Mouse (Mus musculus) urinary bladder, adult 2 months (tissue): ENCODE results near the gene Capzb. TPM values are rescaled to one million over a fixed set of nuclear protein-coding genes. Genes with fewer than 3 reads are reported as not detected.

Source experiments
- DNase-seq: peaks from one replicate; pipeline ENCODE4 v3.0.0; 2022; ENCODE audit warnings: low spot score
- polyA plus RNA-seq: library from polyadenylated mRNA; depleted of rRNA; stranded (reverse); fragments of >200 nt; gene quantifications from 2 replicates; pipeline ENCODE4 v1.2.3, GENCODE M21; 2012

The Capzb gene
- polyA plus RNA-seq, 1 experiment, result 297 TPM

GRCm38 (mm10) chr4:139179731-139180625 lies 12.7 kb upstream of the Capzb start:
- DNase-seq, result no peak

DNA sequence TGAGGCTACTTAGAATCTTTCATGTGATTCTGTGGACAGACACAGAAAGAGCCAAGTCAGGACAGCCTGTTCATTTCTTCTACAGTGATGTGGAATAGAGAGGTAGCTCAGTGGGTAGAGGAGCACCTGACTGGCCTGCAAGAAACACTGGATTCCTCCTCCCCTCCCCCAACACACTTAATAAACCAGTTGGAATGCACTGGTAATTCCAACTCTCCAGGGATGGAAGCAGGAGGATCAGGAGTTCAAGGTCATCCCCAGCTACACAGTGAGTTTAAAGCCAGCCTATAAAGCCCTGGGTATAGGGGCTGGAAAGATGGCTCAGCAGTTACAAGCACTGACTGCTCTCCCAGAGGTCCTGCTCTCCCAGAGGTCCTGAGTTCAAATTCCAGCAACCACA lies 10.2 kb upstream of the Capzb start:
- no peak for DNase-seq

GRCm38 (mm10) chr4:139185766-139186442 lies 6.8 kb upstream of the Capzb start:
- no peak for DNase-seq

GRCm38 (mm10) chr4:139187930-139188329 lies 4.8 kb upstream of the Capzb start:
- no peak for DNase-seq

DNA sequence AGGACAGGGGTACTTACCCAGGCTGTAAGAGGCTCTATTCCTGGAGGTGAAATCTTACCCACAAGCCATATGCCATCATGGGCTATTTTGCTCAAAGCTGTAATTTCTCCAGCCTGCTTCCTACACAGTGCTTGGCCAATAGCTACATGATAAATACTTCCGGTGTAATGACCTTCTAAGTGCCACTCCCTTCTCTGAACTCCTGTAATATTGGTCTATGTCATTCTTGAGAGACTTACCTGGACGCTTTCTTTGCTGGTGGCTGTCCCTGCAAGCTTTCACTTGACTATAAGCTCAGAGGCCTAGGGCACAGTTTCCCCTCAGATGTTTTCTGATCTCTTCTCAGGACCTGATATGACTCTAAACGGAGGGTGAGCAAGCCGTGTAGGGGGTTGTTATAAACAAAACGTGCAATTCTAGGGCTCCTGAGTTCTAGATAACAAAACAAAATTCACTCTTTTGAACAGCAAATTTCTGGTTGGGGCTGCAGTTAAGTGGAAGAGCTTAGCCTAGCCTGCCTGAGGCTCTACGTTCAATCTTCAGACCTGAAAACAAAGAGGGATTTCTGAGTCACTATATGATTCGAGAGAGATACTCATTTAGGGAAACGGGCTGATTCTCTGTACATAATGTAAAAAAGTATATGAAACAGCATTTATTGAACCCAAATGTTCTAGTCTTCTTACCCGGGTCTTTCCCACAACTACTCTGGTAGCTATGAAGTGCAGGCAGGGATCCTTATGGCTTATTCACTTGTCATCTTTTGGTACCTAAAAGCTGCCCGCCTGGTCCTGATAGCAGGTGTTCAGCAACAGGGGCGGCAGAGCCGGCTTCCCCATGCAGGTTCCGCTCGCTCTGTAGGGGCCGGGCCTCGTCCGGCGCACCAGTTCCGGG lies 847 bp upstream of the Capzb start:
- DNase-seq, result no peak

GRCm38 (mm10) chr4:139193176-139194093 lies 736 bp downstream of the Capzb start:
- no peak for DNase-seq

DNA sequence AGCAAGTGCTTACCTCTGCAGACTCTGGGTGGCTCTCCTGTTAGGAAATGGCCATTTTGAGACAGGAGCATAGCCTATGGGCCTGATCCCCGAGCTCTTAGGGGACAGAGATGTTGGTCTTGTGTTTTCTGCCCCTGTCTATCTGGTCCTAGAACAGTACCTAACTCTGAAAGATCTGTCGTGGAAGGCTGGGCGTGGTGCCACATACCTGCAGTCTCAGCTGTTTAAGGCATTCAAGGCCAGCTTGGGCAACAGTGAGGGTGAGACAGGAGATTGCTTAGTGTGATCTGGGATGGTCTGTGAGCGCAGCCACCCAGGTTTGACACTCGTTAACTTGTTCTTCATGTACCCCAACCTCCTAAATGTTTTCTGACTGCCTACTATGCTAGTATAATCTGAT lies 2.4 kb downstream of the Capzb start:
- DNase-seq, result no peak

DNA sequence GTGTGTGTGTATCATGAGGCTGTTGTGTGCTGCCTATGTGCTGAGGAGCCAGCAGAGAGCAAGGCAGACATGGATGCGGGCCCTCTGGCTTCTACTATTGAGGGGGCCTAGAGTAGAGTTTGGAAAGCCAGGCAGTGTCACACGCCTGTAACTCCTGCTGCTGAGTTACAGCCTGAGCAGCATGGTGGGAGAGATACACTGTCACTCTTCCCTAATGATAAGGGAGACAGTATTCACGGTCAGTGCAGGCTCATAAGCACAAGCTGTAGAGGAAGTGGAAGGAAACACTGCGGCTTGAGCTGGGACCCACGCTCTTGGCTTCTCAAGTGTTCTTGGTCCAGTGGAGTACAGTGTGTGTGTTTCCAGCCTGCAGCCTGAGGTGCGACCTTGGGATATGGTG lies 3.8 kb downstream of the Capzb start:
- no peak for DNase-seq

- no peak for DNase-seq
These were observed 4.2 kb downstream of the Capzb start for GRCm38 (mm10) chr4:139196949-139197348.

DNA sequence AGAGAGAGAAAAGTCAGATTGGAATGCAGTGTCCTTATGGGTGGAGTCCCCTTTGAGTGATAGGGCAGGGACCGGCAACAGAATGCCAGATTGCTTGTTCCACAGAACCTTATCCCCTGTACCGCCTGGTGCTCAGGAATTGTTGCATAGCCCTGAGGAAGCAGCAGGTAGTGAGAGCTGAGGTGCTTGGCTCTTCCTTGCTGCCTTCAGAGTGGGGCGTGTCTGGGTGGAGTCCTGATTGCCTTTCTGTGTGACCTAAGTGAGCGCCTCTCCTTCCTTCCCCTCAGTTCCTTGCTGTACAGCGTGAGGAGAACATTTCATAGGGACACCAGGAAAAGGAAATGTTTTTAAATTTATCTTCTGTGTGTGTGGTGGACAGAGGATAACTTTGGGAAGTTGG lies 4.8 kb downstream of the Capzb start:
- no peak for DNase-seq

- no peak for DNase-seq
These were observed 5.4 kb downstream of the Capzb start for GRCm38 (mm10) chr4:139198004-139198689.

- DNase-seq, result no peak
These were observed 6.4 kb downstream of the Capzb start for GRCm38 (mm10) chr4:139199126-139199525.

GRCm38 (mm10) chr4:139199703-139200340 lies 7.1 kb downstream of the Capzb start:
- no peak for DNase-seq

DNA sequence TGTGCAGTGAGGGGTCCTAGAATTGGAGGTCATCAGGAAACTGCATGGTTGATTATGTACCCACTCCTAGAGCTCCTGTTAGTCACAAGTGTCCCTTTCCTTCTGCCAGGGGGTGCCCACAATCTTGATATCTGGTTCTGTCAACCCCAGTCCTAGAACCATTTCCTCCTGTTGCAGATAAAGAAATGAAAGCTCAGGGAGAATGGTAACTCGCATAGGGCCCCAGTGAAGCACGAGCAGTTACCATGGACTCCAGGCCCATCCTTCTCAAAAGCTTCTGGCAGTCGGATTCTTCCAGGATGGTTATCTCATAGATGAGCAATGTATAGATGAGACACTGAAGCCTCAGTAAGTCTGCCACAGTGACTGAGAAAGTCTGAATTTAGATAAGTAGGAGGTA lies 8.2 kb downstream of the Capzb start:
- DNase-seq, result no peak

- no peak for DNase-seq
These were observed 9.9 kb downstream of the Capzb start for GRCm38 (mm10) chr4:139202556-139202955.

GRCm38 (mm10) chr4:139203381-139203780 lies 10.7 kb downstream of the Capzb start:
- no peak for DNase-seq

DNA sequence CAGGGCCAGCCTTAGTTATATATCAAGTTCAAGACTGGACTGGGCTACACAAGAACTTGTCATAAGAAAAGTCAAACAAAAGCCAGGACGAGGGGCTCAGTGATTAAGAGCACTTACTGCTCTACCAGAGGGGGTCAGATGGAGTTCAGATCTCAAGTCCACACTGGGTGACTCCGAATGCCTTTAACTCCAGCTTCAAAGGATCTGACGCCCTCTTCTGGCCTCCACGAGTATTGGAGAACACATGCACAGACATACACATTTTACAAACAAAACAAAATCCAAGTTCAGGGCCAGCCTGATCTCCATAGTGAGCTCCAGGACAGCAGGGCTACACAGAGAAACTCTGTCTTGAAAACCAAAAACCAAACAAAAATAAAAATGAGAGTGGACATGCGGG lies 13.1 kb downstream of the Capzb start:
- DNase-seq, result no peak

DNA sequence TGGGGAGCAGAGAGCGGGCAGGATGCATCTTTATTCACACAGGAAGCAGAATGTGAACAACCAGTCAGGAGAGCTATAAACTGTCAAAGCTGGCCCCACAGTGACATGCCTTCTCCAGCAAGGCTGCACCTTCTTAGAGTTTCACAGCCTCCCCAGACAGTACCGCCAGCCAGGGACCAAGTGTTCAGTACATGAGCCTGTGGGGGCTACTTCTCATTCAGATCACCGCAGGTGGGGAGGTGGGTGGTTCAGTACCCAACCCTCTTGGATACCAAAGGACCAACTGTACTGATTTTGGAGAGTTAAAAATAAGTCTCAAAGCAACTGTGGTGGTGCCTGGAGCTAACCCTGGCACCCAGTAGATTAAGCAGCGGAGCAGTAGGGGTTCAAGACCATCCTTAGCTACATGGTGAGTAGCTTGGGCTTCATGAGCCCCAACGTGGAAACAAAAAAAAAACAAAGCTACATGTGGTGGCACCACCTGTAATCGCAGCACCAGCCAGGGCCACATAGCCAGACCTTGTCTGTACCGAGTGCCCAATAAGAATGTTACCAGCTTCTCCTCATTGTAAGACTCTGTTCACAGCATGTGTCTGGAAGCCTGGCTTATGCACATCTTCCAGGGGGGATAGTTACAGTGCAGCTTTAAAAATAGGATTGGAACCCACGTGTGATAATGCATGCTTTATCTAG lies 13.8 kb downstream of the Capzb start:
- no peak for DNase-seq
